Mouse (Mus musculus) 3T3-L1 (cell line): Measurements from ENCODE around the gene Otulin.
A peak's percentile ranks its signal among the peaks of the same experiment; 100 is the strongest.

Experiments used
- DNase-seq: peaks from one replicate; pipeline ENCODE4 v3.0.0-alpha.2; 2015; ENCODE audit warnings: low read depth, low spot score

Otulin gene

DNA sequence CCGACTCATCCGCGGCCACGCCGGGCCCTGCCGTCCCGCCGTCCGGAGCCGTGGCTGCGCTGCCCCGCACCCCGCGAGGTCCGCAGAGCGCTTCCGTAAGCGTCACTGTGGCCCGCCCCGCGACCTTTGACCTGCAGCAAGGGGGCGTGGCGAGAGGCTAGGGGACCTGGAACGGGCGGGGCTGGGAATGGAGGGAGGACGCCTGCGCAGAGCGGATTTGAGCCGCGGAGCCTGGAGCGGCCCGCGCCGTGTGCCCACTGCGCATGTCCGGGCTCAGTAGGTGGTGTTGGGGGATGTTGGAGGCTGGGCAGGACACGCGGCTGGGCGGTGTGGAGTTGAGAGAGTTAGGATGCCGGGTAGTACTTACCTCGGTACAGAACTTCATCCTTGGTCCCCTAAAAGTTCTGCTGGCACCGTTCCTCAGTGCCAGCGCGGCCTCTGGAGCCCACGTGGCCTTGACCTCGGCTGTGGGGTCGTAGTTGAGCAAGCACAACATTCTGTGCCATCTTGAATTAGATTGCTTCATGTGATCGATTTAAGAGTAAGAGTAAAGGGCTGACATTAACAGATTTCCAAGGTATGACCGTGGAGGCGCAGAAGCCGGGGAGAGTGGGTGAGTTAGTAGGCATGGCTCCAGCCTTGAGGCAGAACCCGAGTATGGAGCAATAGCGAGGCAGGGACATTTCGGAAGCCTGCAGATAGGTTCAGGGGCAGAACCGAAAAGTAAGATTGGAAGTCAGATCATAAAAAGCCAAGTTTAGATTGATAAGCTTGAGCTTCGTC is at the start of gene Otulin:
Gene Otulin, minus strand, starts transcription at position 93 of the 783 bp plus-strand sequence.
- DNase-seq = peak; percentile 95

DNA sequence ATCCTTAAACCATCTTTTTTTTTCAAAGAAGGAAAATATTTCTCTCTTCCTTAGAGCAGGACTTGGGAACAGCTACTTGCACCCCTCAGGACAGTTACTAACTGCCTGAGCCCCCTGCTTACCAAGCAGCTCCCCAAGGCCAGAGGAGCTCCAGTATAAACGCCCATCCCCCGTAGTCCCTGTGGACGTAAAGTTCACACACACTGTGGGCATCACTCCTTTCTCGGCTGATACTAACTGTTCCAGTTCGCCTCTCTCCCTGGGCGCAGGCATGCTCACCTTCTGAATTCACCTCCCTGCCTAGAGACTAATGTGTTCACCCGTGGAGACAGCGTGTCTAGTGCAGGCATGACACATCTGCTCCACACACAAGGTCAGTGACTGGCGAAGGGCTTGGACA is 48.0 kb upstream of the Otulin start:
- no peak for DNase-seq

DNA sequence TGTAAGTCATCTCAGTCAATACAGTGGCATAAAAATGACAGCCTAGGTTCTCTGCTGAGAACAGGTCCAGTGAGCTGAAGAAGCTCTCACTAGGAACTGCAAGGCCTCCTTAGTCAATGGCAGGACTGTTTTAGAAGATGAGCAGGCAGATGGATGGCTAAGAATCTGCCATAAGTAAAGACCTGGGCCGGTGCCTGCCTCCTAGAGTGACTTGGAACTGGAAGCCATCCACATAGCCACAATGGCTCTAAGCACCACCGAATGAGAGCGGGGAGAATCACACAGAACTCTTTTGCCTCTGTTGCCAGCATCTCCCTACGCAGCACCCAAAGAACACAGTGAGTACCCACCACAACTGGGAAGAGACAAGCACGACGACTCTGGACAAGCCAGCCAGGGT is 47.3 kb upstream of the Otulin start:
- no peak for DNase-seq

DNA sequence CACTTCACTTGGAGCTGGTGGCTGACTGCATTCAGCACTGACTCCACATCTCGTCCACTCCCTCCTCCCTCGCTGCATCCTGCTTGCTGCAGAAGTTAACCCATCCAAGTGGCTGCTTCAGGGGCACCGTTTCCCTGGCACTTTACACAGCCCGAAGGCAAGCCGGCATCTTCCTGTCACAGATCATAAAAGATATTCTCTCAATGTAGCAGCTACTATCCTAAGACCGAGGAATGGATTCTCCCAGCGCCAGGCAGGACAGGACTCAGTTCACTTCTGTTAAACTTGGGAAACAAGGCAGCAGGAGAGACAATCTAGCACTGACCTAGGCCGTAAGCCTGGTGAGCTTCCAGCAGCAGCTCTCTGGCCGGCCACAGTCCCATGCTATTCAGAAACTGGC is 45.7 kb upstream of the Otulin start:
- no peak for DNase-seq

DNA sequence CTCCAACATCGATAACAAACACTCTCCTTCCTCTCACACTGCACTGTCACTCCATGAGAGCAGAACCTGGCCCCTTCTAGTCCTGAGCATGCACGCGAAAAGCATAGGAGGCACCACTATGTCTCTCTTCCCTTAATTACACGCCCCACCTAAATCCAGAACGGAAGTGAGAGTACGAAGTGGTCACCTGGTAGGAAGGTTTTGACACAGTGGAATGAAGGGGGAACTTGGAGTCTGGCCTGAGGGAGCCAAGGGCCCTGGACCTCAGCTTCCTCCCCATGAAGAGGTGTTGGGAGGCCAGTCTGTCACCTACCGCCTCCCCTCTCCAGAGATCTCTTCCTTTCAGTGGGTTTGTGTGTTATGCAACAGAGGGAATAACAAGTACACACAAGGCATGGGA is 44.6 kb upstream of the Otulin start:
- no peak for DNase-seq

DNA sequence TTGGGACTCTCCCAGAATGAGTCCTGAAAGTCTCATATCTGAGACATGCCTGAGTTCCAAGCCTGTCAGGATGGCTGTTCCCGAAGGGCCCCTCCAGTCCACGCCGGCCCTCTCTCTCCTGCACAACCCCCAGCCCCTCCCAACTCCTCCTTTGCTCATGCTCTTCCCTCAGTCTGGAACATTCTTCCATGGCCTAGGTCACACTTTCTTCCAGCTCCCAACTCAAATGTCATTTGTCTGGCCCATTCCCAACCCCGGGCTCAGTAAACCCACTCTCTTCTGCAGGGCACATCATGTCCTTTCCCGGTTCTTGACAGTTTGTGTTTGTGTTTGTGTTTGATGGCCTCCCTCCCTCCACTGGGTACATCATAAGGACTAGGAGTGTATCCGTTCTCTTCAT is 43.5 kb upstream of the Otulin start:
- DNase-seq = no peak

DNA sequence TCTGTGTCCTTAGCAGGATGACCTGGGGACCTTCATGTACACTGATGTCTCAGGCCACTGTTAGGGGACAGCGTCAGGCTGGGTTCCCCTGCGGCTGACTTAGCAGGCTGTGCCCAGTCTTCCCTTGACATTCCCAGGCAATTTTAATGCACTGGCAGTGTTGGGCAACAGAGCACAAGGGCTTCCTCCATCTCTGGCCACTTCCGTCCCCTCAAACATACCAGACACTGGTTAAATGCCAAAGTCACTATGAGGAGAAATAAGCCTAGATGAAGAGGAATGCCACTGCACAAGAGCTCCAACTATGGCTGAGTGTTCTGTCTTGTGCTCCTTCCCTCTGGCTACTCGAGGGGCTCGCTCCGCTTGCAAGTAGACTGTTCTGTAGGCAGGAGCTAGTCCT is 42.7 kb upstream of the Otulin start:
- no peak for DNase-seq

DNA sequence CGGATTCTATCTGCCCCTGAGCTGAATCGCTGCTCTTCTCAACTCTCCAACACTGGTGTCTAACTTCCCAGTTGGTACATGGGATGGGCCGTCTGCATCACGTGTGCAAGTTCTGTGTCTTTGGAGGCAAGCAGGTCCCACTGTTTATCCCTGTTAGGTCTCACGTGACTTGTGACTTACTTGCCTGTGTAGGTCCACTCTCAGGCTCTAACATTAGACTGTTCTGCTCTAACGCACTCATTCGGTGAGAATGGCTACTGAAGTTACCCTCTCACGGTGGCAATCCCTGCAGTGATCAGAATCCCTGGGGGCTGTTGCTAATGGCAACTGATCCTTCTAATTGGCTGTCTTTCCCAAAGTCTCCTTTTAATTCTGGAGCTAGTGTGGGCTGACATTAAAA is 41.8 kb upstream of the Otulin start:
- DNase-seq = no peak

DNA sequence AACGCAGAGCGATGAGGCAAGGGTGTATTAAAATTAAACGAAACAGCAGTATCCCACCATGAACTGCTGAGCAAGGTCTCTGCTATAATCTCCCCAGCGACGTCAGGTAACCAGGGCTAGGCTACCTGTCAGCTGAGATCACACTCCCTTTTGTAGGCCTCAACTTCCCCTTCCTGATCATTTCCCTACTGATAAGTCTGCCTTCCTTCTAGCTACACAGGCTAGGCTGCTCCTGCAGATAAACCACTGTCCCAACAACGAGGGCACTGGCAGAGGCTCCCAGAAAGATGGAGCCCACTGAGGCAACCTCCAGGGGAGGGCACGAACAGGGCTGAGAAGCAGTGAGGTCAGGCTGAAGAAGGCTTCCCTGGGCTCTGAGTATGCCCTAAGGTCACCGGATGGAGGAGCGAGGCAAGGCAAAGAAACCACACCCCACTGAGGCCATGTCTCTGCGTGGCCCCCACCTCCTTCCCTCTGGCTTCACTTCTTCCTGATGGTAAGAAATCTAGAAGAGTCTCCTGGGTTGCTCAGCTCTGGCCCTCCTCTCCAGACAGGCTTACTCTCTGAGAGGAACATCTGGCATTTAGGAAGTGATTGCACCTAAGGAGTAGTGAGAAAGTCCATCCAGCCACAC is 41.2 kb upstream of the Otulin start:
- DNase-seq = no peak

DNA sequence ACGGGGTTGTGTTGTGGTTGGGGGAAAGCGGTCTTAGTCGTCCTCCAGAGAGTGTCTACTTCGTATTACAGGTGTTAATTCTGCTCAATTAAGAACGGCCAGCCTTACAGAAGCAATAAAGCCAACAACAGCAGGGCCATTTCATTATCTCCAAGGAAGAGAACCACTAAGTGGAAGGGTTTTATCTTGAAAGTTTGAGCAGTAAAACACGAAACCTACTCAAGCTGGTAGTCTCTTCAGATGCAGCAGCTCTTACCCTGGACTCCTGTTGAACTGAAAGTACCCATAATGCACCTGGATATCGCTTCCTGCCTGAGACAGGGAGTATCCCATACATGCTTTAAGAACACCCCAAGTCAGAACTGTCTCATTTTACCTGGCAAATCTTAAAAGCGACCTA is 40.2 kb upstream of the Otulin start:
- no peak for DNase-seq

DNA sequence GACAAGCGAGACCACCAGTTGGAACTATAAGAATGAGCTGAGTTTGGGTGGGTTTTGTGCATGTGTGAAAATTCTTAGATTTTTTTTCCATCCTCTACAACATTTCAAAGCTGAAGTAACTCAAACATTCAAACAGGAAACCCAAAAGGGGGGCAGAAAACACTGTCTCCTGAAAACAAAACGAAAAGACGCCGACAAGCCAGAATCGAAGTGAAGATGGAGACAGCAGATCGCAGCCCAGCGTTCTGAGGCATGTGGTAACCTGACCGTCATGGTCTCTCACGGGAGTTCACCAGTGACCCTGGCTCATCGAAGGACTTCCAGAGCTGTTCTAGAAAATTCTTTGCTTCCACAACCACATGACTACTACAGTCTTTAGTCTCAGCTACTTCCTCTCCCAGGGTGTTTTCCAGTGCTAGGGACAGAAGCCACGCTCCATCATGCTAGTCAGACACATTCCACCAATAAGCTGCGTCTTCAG is 39.5 kb upstream of the Otulin start:
- no peak for DNase-seq

DNA sequence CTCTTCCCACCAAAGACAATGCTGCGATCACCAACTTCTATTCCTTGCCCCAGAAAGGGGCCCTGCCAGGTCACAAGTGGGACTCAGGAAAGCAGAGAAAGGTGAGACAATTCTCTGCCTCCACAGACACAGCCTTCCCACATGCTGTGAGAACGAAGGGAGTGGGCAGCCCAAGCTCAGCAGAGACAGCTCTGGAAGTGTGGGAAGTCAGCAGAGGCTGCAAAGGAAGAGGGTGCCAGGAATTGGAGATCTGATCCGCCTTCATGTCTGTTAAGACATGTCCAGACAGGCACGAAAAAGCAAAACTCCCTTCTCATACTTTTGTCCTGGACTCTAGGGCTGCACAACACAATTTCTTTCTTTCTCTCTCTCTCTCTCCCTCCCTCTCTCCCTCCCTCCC is 38.8 kb upstream of the Otulin start:
- no peak for DNase-seq

DNA sequence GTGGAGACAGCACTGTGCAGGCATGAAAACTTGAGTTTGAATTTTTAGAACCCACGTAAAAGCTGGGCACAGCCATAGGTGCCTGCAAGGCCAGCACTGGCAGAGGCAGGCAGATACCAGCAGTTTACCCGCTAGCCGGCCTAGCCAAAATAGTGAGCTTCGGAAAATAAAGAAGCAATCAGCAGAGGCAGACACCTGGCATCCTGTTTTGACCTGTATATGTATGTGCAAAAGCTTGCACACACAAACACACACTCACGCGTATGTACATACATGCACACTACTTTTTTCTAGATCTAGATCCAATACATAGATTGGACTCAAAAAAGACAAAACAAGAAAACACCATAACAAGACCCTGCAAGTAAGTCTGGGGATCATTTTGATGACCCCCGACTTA is 38.1 kb upstream of the Otulin start:
- no peak for DNase-seq

DNA sequence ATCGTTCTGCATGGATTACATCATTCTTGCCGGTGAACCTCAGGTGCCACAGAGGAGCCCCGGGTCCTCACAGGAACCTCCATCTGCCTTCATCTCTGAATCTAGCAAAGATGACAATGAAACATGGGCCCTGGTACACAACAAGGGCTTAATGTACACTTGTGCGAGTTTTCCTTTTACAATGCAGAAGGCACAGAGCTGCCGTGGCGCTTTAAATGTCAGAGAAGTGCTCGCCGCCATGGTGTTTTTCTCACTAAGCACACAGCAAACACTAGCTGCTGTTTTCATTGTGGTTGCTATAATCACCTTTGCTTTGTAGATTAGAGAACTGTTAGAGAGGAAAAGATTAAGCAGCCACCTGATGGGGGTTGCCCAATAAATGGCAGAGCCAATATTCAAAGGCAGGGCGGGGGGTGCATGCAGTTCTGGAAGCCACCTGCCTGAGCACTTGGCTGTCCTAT is 37.5 kb upstream of the Otulin start:
- DNase-seq = no peak

DNA sequence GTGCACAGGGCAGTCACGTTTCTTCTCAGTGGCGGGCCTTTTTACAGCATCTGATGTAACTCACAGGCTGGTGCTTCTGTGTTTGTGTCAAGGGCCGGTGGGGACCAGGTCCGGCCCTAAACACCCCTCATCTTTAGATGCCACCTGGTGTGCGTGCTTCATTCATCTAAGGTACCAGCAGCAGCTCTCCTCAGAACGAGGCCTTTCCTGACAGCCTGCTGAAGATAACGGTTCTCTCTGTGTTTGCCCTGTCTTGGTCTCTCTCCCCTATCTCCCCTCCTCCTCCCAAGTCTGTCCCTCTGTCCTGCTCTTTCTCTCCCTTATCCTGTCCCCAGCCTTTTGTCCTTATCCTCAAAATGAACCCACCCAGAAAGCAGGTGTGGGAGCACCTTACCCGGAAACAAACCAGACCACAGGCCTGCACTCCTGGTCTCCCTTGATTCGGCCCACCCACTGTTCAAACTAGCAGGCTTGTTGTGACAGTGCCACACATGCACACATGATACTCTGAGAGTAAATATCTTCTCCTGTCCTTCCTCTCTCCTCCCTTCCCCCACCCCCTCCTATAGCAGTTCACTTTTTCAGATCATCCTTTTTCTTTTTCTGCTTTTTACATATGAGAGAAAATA is 36.5 kb upstream of the Otulin start:
- no peak for DNase-seq

DNA sequence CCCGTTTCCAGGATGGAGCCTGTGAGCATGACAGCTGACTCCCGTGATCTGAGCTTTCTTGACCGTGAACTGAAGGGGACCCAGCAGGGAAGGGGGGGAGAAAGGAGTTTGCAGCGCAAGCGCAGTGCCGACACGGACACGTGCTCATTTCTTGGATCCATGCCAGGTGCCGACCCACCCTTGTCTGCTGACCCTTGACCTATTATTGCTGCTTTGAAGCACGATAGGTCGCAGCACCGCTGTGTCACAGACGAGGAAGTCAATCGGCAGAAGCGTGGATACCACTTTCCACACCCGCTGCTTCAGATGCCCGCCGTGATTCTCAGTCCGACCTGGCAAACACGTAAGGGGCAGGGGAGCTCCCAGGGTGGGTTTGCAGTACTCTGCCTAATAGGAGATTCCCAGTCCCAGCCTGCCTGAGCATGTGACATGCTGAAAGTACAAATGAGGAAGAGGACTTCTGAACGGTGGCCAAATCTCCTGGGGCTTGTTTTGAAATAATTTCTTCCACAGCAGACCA is 35.0 kb upstream of the Otulin start:
- DNase-seq = no peak

DNA sequence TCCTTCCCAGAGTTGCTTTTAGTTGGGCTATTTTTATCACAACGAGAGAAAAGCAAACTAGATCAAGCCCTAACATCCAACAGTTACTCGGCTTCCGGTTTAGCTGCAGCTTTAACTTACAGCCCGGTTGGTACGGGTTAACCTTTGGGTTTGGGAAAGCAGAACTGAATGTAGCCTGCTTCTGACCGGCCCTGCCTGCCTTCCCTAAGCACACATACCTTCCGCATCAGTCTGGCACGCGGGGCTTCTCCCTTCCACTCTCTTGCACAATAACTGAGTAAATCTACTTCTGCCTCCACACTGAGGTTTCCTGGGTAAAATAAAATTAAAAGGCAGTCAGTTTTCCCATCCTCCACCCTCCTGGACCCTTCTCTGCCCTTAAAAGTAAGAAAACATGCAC is 33.6 kb upstream of the Otulin start:
- no peak for DNase-seq

DNA sequence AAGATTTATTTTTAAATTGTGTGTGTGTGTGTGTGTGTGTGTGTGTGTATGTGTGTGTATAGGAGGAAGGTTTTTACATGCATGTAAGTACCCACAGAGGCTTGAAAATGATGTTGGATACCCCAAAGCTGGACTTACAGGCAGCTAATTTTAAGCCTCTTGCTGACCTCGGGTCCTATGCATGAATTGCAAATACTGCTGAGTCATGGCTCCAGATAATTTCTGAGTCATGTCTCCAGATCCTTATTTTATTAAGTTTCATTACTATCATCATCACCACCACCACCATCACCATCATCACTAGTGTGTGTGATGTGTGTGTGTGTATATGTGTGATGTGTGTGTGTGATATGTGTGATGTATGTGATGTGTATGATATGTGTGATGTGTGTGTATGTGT is 32.2 kb upstream of the Otulin start:
- DNase-seq = peak; percentile 38

DNA sequence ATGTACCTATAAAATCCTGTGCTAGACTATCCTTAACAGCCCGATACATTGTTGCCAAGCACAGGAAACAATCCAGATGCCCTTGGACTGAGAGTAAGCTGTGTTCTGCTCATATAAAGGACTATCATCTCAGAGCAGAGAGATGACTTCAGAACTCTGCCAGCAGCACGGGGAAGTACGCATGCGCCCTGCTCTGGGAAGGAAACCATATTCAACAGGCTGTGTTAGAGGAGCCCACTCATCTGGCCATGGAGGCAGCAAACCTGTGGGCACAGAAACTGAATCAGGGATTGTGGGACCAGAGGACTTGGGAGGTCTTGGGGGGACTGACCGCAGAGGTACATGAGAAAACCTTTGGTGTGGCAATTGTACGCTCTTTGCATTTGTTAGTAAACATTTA is 31.2 kb upstream of the Otulin start:
- no peak for DNase-seq

DNA sequence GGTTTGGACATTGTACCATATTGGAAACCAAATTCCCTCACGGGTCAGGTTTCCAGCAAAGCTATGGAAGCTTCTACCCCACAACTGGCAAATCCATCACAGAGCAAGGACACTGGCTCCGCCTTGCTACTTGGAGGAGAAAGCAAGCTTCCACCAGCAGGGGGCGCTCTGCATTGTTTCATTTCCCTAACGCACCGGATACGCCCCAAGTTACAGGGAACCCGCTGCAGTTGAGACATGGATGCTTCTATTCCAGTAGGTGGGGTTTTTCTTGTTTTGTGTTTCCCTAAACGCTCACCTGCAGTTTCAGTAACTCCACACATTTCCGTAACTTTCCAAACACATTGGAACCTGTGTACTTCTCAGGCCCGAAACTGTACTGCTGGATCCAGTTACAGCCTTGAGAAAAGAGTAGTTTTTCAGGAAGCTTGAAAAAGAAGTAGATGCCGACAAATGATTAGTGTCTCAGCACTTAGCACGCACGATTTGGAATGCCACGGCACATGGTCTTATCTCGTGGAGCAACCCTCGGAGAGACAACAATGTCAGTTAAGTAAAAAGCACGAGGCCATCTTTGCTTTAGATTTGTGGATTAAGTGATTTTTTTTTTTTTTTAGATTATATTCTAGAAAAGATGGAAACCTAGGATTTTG is 29.2 kb upstream of the Otulin start:
- peak; percentile 65 for DNase-seq

DNA sequence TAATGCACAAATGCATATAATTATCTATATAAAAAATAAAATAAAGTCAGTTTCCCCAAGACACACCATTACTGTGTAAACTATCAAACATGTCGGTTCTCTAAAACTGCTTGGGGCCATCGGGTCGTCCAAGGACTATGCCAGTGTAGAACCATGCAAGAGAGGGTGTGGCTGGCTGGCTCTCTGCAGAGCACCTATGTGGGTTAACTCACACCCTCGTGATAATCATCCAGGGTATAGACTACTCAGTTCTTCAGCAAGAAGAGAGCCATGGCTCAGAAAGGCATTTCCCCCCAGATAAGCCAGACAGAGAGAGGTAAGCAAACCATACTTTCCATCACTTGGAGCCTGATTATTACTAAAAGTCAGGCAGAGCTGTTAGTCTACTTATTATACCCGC is 28.6 kb upstream of the Otulin start:
- no peak for DNase-seq

DNA sequence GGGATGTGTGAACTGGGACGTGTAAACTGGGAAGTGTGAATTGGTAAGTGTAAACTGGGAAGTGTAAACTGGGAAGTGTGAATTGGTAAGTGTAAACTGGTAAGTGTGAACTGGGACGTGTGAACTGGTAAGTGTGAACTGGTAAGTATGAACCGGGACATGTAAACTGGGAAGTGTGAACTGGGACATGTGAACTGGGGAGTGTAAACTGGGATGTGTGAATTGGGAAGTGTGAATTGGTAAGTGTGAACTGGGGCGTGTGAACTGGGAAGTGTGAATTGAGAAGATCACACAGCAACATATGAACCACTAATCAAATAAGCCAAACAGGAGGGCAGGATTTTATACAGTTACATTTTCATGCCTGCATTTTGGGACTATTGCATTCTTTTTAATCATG is 27.9 kb upstream of the Otulin start:
- no peak for DNase-seq
